Mouse (Mus musculus) thymus, postnatal 14 days (tissue): ENCODE results near the gene Krt27.

ENCODE experiments used
- DNase-seq: peaks from one replicate; pipeline ENCODE4 v3.0.0; 2021

Krt27 gene

DNA sequence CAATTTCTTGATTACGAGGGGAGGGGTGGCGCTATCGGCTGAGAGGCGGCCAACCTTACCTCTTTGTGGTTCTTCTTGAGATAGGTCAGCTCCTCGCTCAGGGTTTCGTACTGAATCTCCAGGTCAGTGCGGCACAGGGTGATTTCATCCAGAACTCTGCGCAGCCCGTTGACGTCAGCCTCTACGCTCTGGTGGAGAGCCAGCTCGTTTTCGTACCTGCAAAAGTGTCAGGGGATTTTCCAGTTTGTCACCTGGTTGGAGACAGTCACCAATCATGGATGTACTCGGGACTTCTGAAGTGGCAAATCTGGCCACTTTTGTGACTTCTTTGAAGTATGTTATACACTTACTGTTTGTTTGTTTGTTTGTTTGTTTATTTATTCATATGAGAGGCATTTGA lies 29.8 kb downstream of the Krt27 start:
- DNase-seq = no peak

DNA sequence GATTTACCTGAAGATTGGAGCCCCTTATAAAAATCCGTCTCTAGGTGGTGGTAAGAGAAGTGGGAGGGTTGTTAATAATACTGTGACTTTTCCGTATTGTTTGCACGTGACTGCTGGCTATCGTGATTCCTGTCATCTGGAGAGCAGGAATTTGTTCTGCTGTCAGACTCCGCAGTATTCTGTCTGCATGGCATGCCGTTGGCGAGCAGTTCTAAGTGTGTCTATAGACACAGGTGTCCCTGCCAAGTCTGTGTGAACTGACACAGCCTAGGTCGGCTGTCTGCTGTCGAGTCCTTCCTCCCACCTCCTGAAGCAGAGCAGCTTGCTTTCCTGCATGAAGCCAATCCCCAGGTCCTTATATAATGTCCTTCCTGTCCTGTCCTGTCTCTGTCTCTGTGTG lies 31.8 kb downstream of the Krt27 start:
- no peak for DNase-seq

DNA sequence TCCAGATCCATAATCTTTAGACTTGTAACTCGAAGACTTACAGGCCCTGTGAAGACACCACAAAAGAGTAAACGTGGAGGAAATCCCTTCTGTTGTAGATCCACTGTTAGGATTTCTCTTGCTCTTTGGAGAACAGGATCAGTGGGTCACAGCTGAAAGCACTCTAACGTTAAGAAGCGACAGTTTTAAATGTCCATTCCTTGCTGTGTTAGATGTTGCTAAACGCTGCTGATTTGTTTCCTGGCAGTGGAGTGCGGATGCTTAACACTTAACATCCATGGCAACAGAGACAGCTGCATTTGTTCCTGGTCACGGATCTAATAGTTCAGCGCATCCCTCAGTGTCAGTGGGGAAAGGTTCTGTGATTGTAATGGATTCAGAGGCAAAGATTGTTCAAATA lies 34.4 kb downstream of the Krt27 start:
- DNase-seq = no peak

DNA sequence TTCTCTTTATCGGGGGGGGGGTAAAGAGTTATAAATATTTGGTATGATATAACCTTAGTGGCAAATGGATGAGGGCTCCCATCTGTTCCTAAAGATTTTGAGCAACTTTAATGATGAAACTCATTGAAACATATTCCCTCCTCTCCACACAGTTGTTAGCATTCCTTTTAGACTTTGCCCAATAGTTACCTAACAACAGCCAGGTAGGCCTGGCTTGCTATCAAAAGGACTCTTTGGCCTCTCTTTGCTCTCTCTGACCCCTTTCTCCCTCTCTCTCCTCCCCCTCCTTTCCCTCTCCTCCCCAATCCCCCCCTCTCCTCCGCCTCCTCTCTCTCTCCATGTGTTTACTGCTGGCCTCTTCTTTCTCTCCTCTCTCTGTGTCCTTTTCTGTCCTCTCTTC lies 36.3 kb downstream of the Krt27 start:
- no peak for DNase-seq

DNA sequence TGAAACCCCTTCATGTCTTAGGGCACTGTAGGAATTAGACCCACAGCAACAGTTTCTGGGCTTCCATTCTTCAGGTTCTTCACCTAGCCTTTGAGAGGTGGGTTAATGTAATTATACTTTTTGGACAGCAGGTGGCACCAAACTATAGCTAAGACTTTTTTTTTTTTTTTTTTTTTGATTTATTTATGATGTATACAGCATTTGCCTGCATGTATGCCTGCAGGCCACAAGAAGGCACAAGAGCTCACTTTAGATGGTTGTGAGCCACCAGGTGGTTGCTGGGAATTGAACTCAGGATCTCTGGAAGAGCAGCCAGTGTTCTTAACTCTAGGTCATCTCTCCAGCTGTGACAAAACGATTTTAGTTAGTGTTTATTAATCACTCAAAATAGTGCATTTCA lies 40.0 kb downstream of the Krt27 start:
- DNase-seq = peak; percentile 27

DNA sequence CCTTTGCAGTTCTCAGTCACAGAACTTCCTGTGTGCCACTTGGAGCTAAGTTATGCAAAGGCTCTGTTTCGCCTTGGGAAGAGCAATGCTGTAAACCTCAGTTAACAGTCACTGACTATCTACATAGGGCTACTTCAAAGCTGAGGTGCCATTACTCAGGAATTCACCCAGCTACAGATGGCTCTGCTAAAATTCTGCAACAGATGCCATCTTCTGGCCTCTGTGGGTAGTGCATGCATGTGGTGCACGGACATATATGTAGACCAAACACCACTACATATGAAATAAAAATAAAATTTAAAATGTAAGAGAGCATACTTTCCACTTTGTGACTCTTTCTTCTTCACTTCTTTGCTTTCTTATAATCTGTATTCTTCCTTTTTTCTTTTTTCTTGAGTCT lies 43.3 kb downstream of the Krt27 start:
- peak; percentile 64 for DNase-seq
